Mouse (Mus musculus) olfactory bulb, adult 2 months (tissue): Measurements from ENCODE around the gene Ccdc30.

Experiments used
- CTCF ChIP-seq: fragments of 200-500 bp; IDR thresholded peaks from 2 replicates; pipeline ENCODE4 v1.5.1; 2012; ENCODE audit warnings: low read depth, mild to moderate bottlenecking, low read length, moderate library complexity; ENCODE audit not compliant: insufficient read depth
- POLR2A ChIP-seq: fragments of 200-500 bp; IDR thresholded peaks from 2 replicates; pipeline ENCODE4 v1.6.1; 2012; ENCODE audit warnings: mild to moderate bottlenecking, low read depth, low read length, moderate library complexity; ENCODE audit not compliant: insufficient read depth

DNA sequence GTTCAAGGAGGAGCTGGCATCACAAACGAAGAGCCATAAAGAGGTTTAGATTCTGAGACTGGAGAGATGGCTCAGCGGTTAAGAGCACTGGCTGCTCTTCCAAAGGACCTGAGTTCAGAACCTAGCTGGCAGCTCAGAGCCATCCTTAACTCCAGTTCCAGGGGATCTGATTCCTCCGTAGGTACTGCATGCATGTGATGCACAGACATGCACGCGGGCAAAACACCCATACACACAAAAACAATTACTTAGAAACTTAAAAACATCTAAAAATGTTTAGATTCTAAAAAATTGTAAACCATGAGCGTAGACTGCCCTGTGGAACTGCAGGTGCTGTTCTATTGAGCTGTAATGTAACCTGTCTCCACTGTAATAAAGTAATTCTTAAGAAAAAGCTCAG, 45.9 kb downstream of the Ccdc30 start:
- TF ChIP-seq CTCF = no peak
- TF ChIP-seq POLR2A = no peak
